Mouse (Mus musculus) embryonic facial prominence, embryonic 10.5 days (tissue): Measurements from ENCODE around the gene Trappc11. TPM values are rescaled to one million over a fixed set of nuclear protein-coding genes. Genes with fewer than 3 reads are reported as not detected.

ENCODE experiments used
- DNase-seq: peaks from one replicate; pipeline ENCODE4 v3.0.0-alpha.2; 2017; ENCODE audit warnings: low spot score
- H3K27ac ChIP-seq: fragments of 300-500 bp; sonication (generic); replicated peaks from 2 replicates; pipeline ENCODE4 v1.5.1; 2016; ENCODE audit warnings: mild to moderate bottlenecking
- H3K27me3 ChIP-seq: fragments of 300-500 bp; sonication (generic); replicated peaks from 2 replicates; pipeline ENCODE4 v1.6.1; 2016; ENCODE audit warnings: low read depth, mild to moderate bottlenecking; ENCODE audit not compliant: poor library complexity, severe bottlenecking
- H3K36me3 ChIP-seq: fragments of 300-500 bp; sonication (generic); replicated peaks from 2 replicates; pipeline ENCODE4 v1.6.1; 2016; ENCODE audit warnings: mild to moderate bottlenecking, moderate library complexity
- H3K4me1 ChIP-seq: fragments of 300-500 bp; sonication (generic); 2 replicates; pipeline ENCODE4 v1.6.1; 2016
- H3K4me3 ChIP-seq: fragments of 300-500 bp; sonication (generic); 2 replicates; pipeline ENCODE4 v1.5.1; 2016; ENCODE audit warnings: mild to moderate bottlenecking, moderate library complexity
- H3K9me3 ChIP-seq: fragments of 300-500 bp; sonication (generic); 2 replicates; pipeline ENCODE4 v1.6.1; 2016; ENCODE audit warnings: mild to moderate bottlenecking
- WGBS: fragments of 180-500 bp; shearing (Covaris S2); methylation state at CpG from one replicate; pipeline ENCODE4 v1.1.7; 2016; 5-methylcytosine and 5-hydroxymethylcytosine counted together
- polyA plus RNA-seq: library from polyadenylated mRNA; unstranded; fragments of >200 nt; fragmentation: Nextera tagmentation; extraction: Ambion mirVana; gene quantifications from 2 replicates; pipeline ENCODE4 v1.2.1, GENCODE M21; 2016

Gene Trappc11
- polyA plus RNA-seq, 1 experiment from 2014 or later, result 35.2 TPM

DNA sequence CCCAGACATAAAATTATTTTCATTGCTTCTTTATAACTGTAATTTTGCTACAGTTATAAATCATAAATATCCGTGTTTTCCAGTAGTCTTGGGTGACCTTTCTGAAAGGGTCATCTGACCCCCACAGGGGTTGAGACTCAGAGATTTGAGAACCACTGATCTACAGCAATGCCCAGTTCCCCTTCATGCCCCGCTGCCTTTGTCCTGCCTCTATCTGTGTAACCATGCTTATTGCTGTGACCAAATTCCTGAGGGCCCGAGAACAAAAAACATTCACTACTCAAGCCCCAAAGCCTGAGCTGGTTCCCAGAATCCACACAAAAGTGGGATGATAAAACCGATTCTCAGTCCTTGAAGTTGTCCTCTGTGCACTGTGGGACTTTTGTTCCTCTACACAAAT lies 5.1 kb upstream of the Trappc11 start:
- Histone ChIP-seq H3K4me1 (peaks cover 11% of the 10 kb centered on the region), H3K4me3 (no peak overlapping the region), H3K9me3 (no peaks in the 10 kb centered on the region), H3K27ac (no peak overlapping the region), H3K36me3 (peaks cover 50% of the 10 kb centered on the region), H3K27me3 (no peaks in the 10 kb centered on the region)
- no peak for DNase-seq
- 82% methylated on average over 4 of the region's 4 CpGs for WGBS

DNA sequence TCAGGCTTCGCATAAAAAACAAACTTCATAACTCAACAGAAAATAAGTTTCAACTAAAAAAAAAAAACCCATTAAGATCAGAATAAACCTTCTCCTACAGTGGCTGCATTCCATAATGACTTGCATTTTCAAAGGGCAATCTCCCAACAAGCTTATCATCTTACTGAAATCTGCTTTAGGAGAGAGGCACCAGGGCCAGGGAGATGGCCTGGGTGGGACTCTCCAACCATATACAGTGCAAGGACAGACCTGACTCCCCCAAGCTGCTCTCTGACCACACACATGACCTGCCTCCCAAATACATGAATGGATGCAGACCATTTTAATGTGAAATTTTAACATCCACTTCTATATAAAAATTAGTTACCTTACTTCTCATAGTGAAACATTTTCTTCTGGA lies 5.2 kb downstream of the Trappc11 start:
- H3K9me3 ChIP-seq, result no peaks in the 10 kb centered on the region
- peaks cover 71% of the 10 kb centered on the region for H3K36me3 ChIP-seq
- 93% methylated on average over 1 of the region's 1 CpGs for WGBS
- H3K27ac ChIP-seq, result no peak overlapping the region
- H3K4me3 ChIP-seq, result no peak overlapping the region
- DNase-seq, result no peak
- peaks cover 11% of the 10 kb centered on the region for H3K4me1 ChIP-seq
- no peaks in the 10 kb centered on the region for H3K27me3 ChIP-seq

DNA sequence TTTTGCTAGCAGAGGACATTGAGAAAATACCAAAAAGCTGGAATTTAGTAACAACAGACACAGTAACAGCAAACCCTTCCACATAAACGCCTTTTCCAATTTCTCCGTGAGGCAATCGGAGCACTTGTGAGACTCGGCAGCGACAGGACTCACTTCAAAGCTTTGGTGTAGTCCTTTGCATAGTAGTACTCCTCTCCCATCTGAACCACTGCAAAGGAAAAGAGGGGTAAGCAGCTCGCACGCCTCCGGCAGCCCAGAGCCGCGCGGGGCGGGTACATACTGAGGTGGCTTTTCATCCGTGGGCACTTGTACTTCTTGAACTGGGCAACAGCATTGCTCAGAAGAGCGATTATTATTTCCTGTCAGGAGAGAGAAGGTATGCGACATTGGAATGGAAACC lies 19.7 kb downstream of the Trappc11 start:
- Histone ChIP-seq H3K4me1 (no peaks in the 10 kb centered on the region), H3K27ac (no peak overlapping the region), H3K27me3 (no peaks in the 10 kb centered on the region), H3K9me3 (no peaks in the 10 kb centered on the region), H3K4me3 (no peak overlapping the region), H3K36me3 (peaks cover 82% of the 10 kb centered on the region)
- 94% methylated on average over 15 of the region's 15 CpGs for WGBS
- DNase-seq, result no peak

DNA sequence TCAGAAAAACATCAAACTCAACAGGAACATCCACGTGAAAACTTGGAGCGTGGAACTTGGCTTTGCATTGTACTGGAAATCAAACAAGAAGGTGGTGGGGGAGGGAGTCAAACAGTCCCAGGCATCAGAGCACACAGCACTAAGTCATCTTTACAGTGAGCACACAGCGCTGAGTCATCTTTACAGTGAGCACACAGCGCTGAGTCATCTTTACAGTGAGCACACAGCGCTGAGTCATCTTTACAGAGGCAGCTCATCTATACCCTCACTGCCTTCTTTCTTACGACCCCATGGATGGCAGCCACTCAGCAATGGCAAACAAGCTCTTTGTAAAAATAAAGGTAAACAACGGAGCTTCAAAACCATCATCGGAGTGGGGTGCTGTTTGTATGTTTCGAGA lies 22.3 kb downstream of the Trappc11 start:
- WGBS, result 93% methylated on average over 9 of the region's 9 CpGs
- DNase-seq, result no peak
- H3K36me3 ChIP-seq, result peaks cover 88% of the 10 kb centered on the region
- H3K27ac ChIP-seq, result no peak overlapping the region
- no peaks in the 10 kb centered on the region for H3K27me3 ChIP-seq
- H3K4me3 ChIP-seq, result no peak overlapping the region
- no peaks in the 10 kb centered on the region for H3K4me1 ChIP-seq
- H3K9me3 ChIP-seq, result no peaks in the 10 kb centered on the region

DNA sequence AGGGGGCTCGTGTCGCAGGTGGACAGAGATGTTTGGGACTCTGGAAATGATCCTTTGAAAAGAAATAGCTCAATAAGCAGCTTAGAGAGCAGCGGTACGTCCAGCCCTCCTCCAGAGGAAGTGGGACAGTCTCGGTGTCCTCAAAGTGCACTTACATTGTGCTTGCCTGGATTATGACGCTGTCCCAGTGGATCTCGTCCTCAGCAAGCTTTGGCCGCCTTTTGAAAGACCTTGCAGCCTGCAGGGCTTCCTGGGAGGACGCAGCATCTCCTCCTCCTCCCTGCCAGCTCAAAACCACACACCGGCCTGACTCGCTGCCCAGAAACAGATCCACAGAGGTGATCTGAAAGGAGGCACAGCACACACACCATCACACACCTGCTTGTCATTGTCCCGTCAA lies 27.8 kb downstream of the Trappc11 start:
- no peak for DNase-seq
- H3K36me3 ChIP-seq, result peaks cover 96% of the 10 kb centered on the region

DNA sequence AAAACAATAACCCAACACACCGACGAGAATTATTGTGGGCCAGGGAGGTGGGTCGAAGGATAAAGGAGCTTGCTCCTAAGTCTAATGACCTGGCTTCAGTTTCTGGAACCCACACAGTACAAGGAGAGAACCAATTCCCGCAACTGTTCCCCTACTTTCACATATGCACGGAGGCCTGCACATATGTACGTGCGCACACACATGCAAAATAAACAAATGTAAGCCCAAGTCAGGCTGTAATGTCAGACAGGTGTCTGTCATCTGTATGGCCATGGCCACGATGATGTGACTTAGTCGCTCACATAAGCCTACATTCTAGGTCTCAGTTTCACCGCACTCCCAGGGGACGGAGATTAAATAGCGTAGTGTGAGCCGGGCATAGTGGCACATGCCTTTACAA lies 30.7 kb downstream of the Trappc11 start:
- Histone ChIP-seq H3K4me1 (no peaks in the 10 kb centered on the region), H3K9me3 (no peaks in the 10 kb centered on the region), H3K4me3 (no peak overlapping the region), H3K27ac (no peak overlapping the region), H3K36me3 (peaks cover 96% of the 10 kb centered on the region), H3K27me3 (no peaks in the 10 kb centered on the region)
- DNase-seq, result no peak
- WGBS, result 93% methylated on average over 13 of the region's 13 CpGs

More for the DNA sequence above, 27.8 kb downstream of the Trappc11 start:
- Histone ChIP-seq H3K9me3 (no peaks in the 10 kb centered on the region), H3K27ac (no peak overlapping the region), H3K4me3 (no peak overlapping the region), H3K27me3 (no peaks in the 10 kb centered on the region), H3K4me1 (no peaks in the 10 kb centered on the region)
- WGBS, result 92% methylated on average over 12 of the region's 12 CpGs

DNA sequence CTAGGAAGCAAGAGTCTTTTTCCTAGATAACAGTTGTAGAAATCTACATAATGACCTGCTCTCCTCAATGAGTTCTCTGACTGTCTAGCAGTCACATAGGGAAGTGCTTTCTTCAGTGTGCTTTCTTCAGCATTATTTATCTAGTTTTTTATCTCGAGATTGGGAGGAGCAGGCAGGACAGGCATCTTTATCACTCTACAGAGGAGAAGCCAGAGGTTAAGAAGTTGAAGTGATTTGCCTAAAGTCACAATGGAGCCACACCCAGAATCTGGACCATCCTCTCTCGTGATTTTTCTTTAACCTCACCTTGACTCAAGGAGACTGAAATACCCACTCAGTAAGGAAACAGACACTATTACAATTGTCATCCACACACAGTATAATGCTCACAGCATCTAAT lies 31.3 kb downstream of the Trappc11 start:
- H3K27ac ChIP-seq, result no peak overlapping the region
- no peaks in the 10 kb centered on the region for H3K27me3 ChIP-seq
- WGBS, result 79% methylated on average over 2 of the region's 2 CpGs
- no peak overlapping the region for H3K4me3 ChIP-seq
- H3K4me1 ChIP-seq, result no peaks in the 10 kb centered on the region
- DNase-seq, result no peak
- H3K36me3 ChIP-seq, result peaks cover 97% of the 10 kb centered on the region
- H3K9me3 ChIP-seq, result no peaks in the 10 kb centered on the region

DNA sequence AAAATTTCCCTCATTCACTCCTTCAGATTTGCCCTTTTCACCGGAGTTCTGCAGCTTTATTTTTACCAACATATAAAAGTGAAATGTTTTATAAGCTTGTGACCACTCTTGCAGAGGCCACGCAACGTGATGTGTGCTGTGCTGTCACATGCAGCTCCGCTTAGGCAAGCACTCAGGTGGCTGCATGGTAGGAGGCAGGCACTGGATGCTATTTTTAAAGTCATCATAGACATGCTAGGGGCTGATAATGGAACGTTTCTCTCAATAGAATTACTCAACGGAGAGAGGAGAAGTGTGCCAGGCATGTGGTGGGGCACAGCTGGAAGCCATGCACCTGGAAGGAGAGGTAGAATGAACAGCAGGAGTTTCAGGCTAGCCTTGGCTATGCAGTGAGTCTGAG lies 37.8 kb downstream of the Trappc11 start:
- Histone ChIP-seq H3K27me3 (no peaks in the 10 kb centered on the region), H3K4me1 (no peaks in the 10 kb centered on the region), H3K36me3 (peaks cover 99% of the 10 kb centered on the region), H3K27ac (no peak overlapping the region), H3K9me3 (no peaks in the 10 kb centered on the region), H3K4me3 (no peak overlapping the region)
- DNase-seq, result no peak
- 90% methylated on average over 6 of the region's 6 CpGs for WGBS

DNA sequence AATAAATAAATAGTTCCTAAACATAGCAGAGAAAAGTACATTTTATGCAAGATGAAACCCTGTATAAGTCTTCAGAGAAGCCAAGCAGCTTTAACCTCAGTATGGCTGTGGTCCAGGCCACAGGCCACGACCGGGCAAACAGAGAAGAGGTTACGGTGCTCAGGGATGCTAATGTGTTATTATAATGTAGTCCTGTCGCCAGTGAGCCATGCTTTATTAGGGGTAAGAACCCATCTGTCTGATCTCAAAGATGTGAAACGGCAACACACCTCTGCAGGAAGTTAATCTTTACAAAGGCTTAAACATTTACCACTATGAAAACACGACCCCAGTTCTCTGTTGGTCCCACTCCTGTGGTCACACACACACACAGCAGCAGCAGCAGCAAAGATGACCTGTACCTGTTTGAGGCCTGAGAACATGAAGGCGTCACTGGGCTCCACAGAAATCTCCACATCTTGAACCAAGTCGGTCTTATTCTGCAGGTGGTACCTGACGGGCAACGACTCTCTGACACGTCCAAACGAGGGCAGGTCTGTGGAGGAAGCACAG lies 38.6 kb downstream of the Trappc11 start:
- Histone ChIP-seq H3K27me3 (no peaks in the 10 kb centered on the region), H3K36me3 (peaks cover 97% of the 10 kb centered on the region)
- WGBS, result 92% methylated on average over 12 of the region's 12 CpGs

DNA sequence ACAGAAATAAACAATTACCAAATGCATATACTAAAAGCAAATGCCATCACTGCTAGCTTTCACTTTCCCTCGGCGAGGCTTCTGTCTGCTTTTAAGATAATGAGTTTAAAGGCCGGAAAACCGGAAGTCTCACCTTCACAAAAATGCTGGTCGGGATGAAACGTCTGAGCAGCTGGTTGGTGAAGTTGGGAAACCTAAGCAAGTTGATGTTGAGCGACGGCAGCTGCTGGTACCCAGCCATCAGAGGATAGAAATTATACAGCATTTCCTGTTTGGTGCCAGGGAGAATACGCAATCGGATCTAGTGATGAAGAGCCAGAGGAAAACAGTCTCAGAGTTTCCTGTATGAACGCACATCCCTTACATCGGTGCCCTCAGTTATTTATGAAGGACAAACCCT lies 40.2 kb downstream of the Trappc11 start:
- no peak overlapping the region for H3K4me3 ChIP-seq
- peaks cover 93% of the 10 kb centered on the region for H3K36me3 ChIP-seq
- no peaks in the 10 kb centered on the region for H3K4me1 ChIP-seq
- H3K9me3 ChIP-seq, result no peaks in the 10 kb centered on the region
- DNase-seq, result no peak
- H3K27ac ChIP-seq, result no peak overlapping the region
- H3K27me3 ChIP-seq, result no peaks in the 10 kb centered on the region
- WGBS, result 95% methylated on average over 12 of the region's 12 CpGs

More for the DNA sequence above, 38.6 kb downstream of the Trappc11 start:
- H3K4me3 ChIP-seq, result no peak overlapping the region
- no peak for DNase-seq
- no peak overlapping the region for H3K27ac ChIP-seq
- H3K9me3 ChIP-seq, result no peaks in the 10 kb centered on the region
- no peaks in the 10 kb centered on the region for H3K4me1 ChIP-seq

DNA sequence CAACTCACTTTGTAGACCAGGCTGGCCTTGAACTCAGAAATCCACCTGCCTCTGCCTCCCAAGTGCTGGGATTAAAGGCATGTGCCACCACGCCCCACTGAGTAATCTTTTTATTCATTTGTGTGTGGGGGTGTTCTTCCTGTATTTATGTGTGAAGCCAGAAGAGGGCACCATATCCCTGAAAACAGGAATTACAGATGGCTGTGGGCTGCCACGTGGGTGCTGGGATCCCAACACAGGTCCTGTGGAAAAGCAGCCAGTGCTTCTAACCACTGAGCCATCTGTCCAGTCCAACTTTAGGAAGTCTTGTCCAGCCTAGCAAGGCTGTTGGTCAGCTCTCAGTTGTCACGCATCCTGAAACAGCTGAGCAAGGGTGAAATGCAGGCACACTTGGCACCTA lies 46.0 kb downstream of the Trappc11 start:
- Histone ChIP-seq H3K36me3 (peaks cover 46% of the 10 kb centered on the region), H3K27me3 (no peaks in the 10 kb centered on the region), H3K9me3 (peaks cover 6% of the 10 kb centered on the region), H3K4me1 (peaks cover 2% of the 10 kb centered on the region; the same call in 1 of the 2 replicates), H3K4me3 (no peak overlapping the region), H3K27ac (no peak overlapping the region)
- no peak for DNase-seq
- 88% methylated on average over 3 of the region's 3 CpGs for WGBS

DNA sequence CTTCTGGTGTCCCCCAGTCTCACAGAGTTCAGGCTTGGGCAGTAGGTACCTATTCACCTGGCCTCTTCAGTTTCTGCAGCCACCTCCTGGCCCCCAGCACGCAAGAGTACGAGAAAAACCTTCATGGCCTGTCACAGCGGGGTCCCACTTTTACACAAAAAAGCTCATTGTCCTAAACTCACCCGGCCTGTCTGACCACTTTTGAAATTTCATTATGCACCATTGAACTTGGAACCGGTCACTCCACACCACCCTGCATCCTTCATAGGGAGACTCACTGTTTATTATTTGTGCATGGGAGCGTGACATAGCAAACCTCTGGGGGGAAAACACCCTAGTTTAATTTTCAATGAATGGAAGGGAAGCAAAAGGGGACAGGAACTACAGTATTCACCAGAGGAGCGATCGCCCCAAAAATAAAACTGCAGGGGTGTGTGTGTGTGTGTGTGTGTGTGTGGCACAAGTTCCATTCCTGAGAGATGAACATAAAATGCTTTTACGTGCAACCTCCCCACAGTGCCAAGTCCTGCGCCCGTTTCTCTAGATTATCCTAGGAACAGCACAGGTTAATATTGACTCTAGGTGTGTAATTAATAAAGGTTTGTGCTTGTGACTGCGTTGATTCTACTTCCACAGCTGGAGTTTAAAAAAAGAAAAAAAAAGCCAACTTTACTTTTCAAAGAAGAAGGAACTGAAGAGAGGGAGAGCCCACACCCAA lies 50.8 kb downstream of the Trappc11 start:
- Histone ChIP-seq H3K36me3 (peaks cover 5% of the 10 kb centered on the region), H3K27me3 (no peaks in the 10 kb centered on the region), H3K4me3 (no peak overlapping the region), H3K9me3 (peaks cover 4% of the 10 kb centered on the region), H3K4me1 (peaks cover 7% of the 10 kb centered on the region), H3K27ac (no peak overlapping the region)
- 69% methylated on average over 12 of the region's 12 CpGs for WGBS
- DNase-seq, result peak; percentile 27

DNA sequence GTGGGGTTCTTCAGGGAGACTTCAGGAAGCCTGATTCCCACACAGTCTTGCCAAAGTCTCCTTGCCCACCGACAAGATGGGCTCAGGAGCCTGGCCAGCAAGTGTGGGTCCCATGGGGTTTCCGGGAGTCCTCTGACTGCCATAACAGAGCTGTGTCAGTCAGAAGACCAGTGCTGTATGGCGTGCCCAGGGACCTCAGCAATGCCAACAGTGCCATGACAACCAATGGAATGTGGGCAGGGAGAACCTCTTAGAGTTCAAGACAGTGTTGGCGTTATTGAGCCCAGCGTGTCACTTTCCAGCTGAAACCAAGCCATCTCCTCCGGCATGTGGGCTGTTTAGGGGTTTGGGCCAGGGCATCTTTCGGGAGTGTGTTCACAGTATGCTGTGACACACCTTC lies 53.2 kb downstream of the Trappc11 start:
- WGBS, result 93% methylated on average over 7 of the region's 7 CpGs

More for the DNA sequence above, 53.2 kb downstream of the Trappc11 start:
- H3K9me3 ChIP-seq, result no peaks in the 10 kb centered on the region
- no peak overlapping the region for H3K27ac ChIP-seq
- H3K36me3 ChIP-seq, result no peaks in the 10 kb centered on the region
- no peak for DNase-seq
- no peak overlapping the region for H3K4me3 ChIP-seq
- peaks cover 7% of the 10 kb centered on the region for H3K4me1 ChIP-seq
- no peaks in the 10 kb centered on the region for H3K27me3 ChIP-seq
